Mouse (Mus musculus) kidney, embryonic 16.5 days (tissue): Measurements from ENCODE around the gene Gtf2ird1. TPM values are rescaled to one million over a fixed set of nuclear protein-coding genes. Genes with fewer than 3 reads are reported as not detected.
"Not testable (repeated sequence)": the region's sequence is repeated elsewhere in the genome, so short reads cannot be mapped to it uniquely, and the experiment has no call there.

Experiments used
- ATAC-seq: fragments of 200-750 bp; cut with Nextera tagmentation; 2 replicates; pipeline ENCODE4 v1.8.0; 2017; ENCODE audit warnings: moderate TSS enrichment; ENCODE audit not compliant: low FRiP score, low TSS enrichment
- H3K27ac ChIP-seq: fragments of 300-500 bp; sonication (generic); 2 replicates; pipeline ENCODE4 v1.5.1; 2014; ENCODE audit warnings: low read length
- H3K27me3 ChIP-seq: fragments of 300-500 bp; sonication (generic); 2 replicates; pipeline ENCODE4 v1.6.1; 2014; ENCODE audit warnings: low read length, control low read depth, mixed read lengths; ENCODE audit not compliant: insufficient read depth
- H3K36me3 ChIP-seq: fragments of 300-500 bp; sonication (generic); 2 replicates; pipeline ENCODE4 v1.6.1; 2014; ENCODE audit warnings: low read length, control low read depth, mixed read lengths; ENCODE audit not compliant: insufficient read depth
- H3K4me1 ChIP-seq: fragments of 300-500 bp; sonication (generic); 2 replicates; pipeline ENCODE4 v1.6.1; 2014; ENCODE audit warnings: low read length, control low read depth, mixed read lengths; ENCODE audit not compliant: insufficient read depth
- H3K4me2 ChIP-seq: fragments of 300-500 bp; sonication (generic); replicated peaks from 2 replicates; pipeline ENCODE4 v1.6.1; 2014; ENCODE audit warnings: low read depth, low read length
- H3K4me3 ChIP-seq: fragments of 300-500 bp; sonication (generic); 2 replicates; pipeline ENCODE4 v1.5.1; 2014; ENCODE audit warnings: mild to moderate bottlenecking, low read length
- H3K9ac ChIP-seq: fragments of 300-500 bp; sonication (generic); replicated peaks from 2 replicates; pipeline ENCODE4 v1.6.1; 2014; ENCODE audit warnings: low read length
- H3K9me3 ChIP-seq: fragments of 300-500 bp; sonication (generic); 2 replicates; pipeline ENCODE4 v1.6.1; 2016; ENCODE audit warnings: low read length, control low read depth
- WGBS: fragments of 180-500 bp; shearing (Covaris S2); extraction: QIAGEN DNeasy Blood & Tissue Kit; methylation state at CpG from one replicate; pipeline ENCODE4 v1.1.7; 2014; 5-methylcytosine and 5-hydroxymethylcytosine counted together
- polyA plus RNA-seq: library from polyadenylated mRNA; unstranded; fragments of >200 nt; fragmentation: Nextera tagmentation; extraction: Ambion mirVana; gene quantifications from 2 replicates; pipeline ENCODE4 v1.2.1, GENCODE M21; 2015

Gene Gtf2ird1
- polyA plus RNA-seq, 1 experiment from 2014 or later: 73.8 TPM

- WGBS: under 1% methylated on average over 21 of the region's 21 CpGs
- peaks cover 15% of the 10 kb centered on the region; the same call in 1 of the 2 replicates for H3K36me3 ChIP-seq
- H3K27me3 ChIP-seq: no peaks in the 10 kb centered on the region
- peaks cover 12% of the 10 kb centered on the region for H3K9me3 ChIP-seq
- peak overlapping the region; percentile 92 for H3K27ac ChIP-seq
- ATAC-seq: peak; percentile 64
- H3K4me3 ChIP-seq: peak overlapping the region; percentile 84
- peak overlapping the region; percentile 97 for H3K9ac ChIP-seq
- peak overlapping the region; percentile 92 for H3K4me2 ChIP-seq
- peaks cover 13% of the 10 kb centered on the region for H3K4me1 ChIP-seq
These were observed 1.2 kb downstream of the Gtf2ird1 start for GRCm38 (mm10) chr5:134455186-134455895.

GRCm38 (mm10) chr5:134454421-134454820, 2.1 kb downstream of the Gtf2ird1 start:
- WGBS: 29% methylated on average over 9 of the region's 9 CpGs
- Histone ChIP-seq H3K36me3 (peaks cover 16% of the 10 kb centered on the region; the same call in 1 of the 2 replicates), H3K4me1 (peaks cover 13% of the 10 kb centered on the region), H3K4me3 (peak overlapping the region; percentile 84), H3K27me3 (no peaks in the 10 kb centered on the region), H3K9ac (peak overlapping the region; percentile 97), H3K4me2 (peak overlapping the region; percentile 92), H3K9me3 (peaks cover 12% of the 10 kb centered on the region), H3K27ac (peak overlapping the region; percentile 92)
- ATAC-seq: no peak

GRCm38 (mm10) chr5:134453577-134453976, 2.9 kb downstream of the Gtf2ird1 start:
- 17% methylated on average over 1 of the region's 1 CpGs for whole genome bisulfite sequencing
- Histone ChIP-seq H3K9ac (no peak overlapping the region), H3K9me3 (peaks cover 12% of the 10 kb centered on the region), H3K4me3 (no peak overlapping the region), H3K4me1 (peaks cover 13% of the 10 kb centered on the region), H3K4me2 (no peak overlapping the region), H3K27ac (no peak overlapping the region), H3K27me3 (no peaks in the 10 kb centered on the region), H3K36me3 (peaks cover 16% of the 10 kb centered on the region; the same call in 1 of the 2 replicates)
- ATAC-seq: no peak

GRCm38 (mm10) chr5:134446755-134447154, 9.8 kb downstream of the Gtf2ird1 start:
- Histone ChIP-seq H3K4me1 (peaks cover 23% of the 10 kb centered on the region), H3K36me3 (peaks cover 19% of the 10 kb centered on the region; the same call in 1 of the 2 replicates)
- H3K9me3 ChIP-seq, ATAC-seq, H3K4me3 ChIP-seq, H3K9ac ChIP-seq, H3K4me2 ChIP-seq, H3K27ac ChIP-seq, H3K27me3 ChIP-seq: not testable (repeated sequence)
- 94% methylated on average over 4 of the region's 4 CpGs for WGBS

- Histone ChIP-seq H3K4me1 (peaks cover 25% of the 10 kb centered on the region), H3K9me3 (0 out of 2 replicates have a peak, but pooled peaks cover 2% of the 10 kb centered on the region), H3K4me3 (no peak overlapping the region), H3K9ac (peak overlapping the region; percentile 47), H3K27me3 (no peaks in the 10 kb centered on the region), H3K36me3 (peaks cover 16% of the 10 kb centered on the region; the same call in 1 of the 2 replicates), H3K27ac (peak overlapping the region; percentile 85), H3K4me2 (peak overlapping the region; percentile 26; the same call in 1 of the 2 replicates)
- peak; percentile 83 for ATAC-seq
- WGBS: 7% methylated on average over 10 of the region's 10 CpGs
These were observed 10.6 kb downstream of the Gtf2ird1 start for GRCm38 (mm10) chr5:134445895-134446294.

GRCm38 (mm10) chr5:134445208-134445831, 11.2 kb downstream of the Gtf2ird1 start:
- Histone ChIP-seq H3K4me2 (peak overlapping the region; percentile 26; the same call in 1 of the 2 replicates), H3K27me3 (no peaks in the 10 kb centered on the region), H3K4me1 (peaks cover 30% of the 10 kb centered on the region), H3K36me3 (peaks cover 11% of the 10 kb centered on the region; the same call in 1 of the 2 replicates), H3K9me3 (no peaks in the 10 kb centered on the region), H3K27ac (peak overlapping the region; percentile 85), H3K4me3 (no peak overlapping the region), H3K9ac (peak overlapping the region; percentile 47; the same call in 1 of the 2 replicates)
- ATAC-seq: peak; percentile 25; the same call in 1 of the 2 replicates
- WGBS: 23% methylated on average over 10 of the region's 10 CpGs

GRCm38 (mm10) chr5:134444473-134444872, 12.0 kb downstream of the Gtf2ird1 start:
- H3K4me3 ChIP-seq: no peak overlapping the region
- no peaks in the 10 kb centered on the region for H3K27me3 ChIP-seq
- no peaks in the 10 kb centered on the region for H3K9me3 ChIP-seq
- peaks cover 10% of the 10 kb centered on the region; the same call in 1 of the 2 replicates for H3K36me3 ChIP-seq
- WGBS: 82% methylated on average over 7 of the region's 7 CpGs
- no peak overlapping the region for H3K4me2 ChIP-seq
- no peak; the same call in 1 of the 2 replicates for ATAC-seq
- peak overlapping the region; percentile 85 for H3K27ac ChIP-seq
- H3K9ac ChIP-seq: no peak overlapping the region
- peaks cover 35% of the 10 kb centered on the region for H3K4me1 ChIP-seq

- peaks cover 52% of the 10 kb centered on the region for H3K4me1 ChIP-seq
- H3K4me3 ChIP-seq: no peak overlapping the region
- H3K4me2 ChIP-seq: no peak overlapping the region
- 76% methylated on average over 3 of the region's 3 CpGs for WGBS
- no peak overlapping the region for H3K9ac ChIP-seq
- peaks cover 10% of the 10 kb centered on the region; the same call in 1 of the 2 replicates for H3K36me3 ChIP-seq
- H3K27ac ChIP-seq: no peak overlapping the region
- H3K27me3 ChIP-seq: no peaks in the 10 kb centered on the region
- ATAC-seq: no peak
- H3K9me3 ChIP-seq: no peaks in the 10 kb centered on the region
These were observed 14.4 kb downstream of the Gtf2ird1 start for GRCm38 (mm10) chr5:134442066-134442465.

GRCm38 (mm10) chr5:134441105-134441504, 15.4 kb downstream of the Gtf2ird1 start:
- Histone ChIP-seq H3K27ac (no peak overlapping the region), H3K4me2 (no peak overlapping the region), H3K4me1 (peaks cover 55% of the 10 kb centered on the region), H3K4me3 (no peak overlapping the region), H3K36me3 (peaks cover 10% of the 10 kb centered on the region; the same call in 1 of the 2 replicates), H3K27me3 (no peaks in the 10 kb centered on the region), H3K9me3 (no peaks in the 10 kb centered on the region), H3K9ac (no peak overlapping the region)
- no peak for ATAC-seq
- 62% methylated on average over 3 of the region's 3 CpGs for WGBS
